Mouse (Mus musculus) c-Kit-positive CD71-positive TER-119-positive erythroid progenitor cells, embryonic 14.5 days (primary cell): ENCODE results near the gene Matk.
A peak's percentile ranks its signal among the peaks of the same experiment; 100 is the strongest.
"Not testable (repeated sequence)": the region's sequence is repeated elsewhere in the genome, so short reads cannot be mapped to it uniquely, and the experiment has no call there.

ENCODE experiments used
- DNase-seq: peaks from one replicate; pipeline ENCODE4 v3.0.0-alpha.2; 2013; ENCODE audit warnings: low spot score

Matk gene

GRCm38 (mm10) chr10:81252424-81253419 lies at the start of gene Matk:
Gene Matk (plus strand): TSS chr10:81252935.
- no peak for DNase-seq

DNA sequence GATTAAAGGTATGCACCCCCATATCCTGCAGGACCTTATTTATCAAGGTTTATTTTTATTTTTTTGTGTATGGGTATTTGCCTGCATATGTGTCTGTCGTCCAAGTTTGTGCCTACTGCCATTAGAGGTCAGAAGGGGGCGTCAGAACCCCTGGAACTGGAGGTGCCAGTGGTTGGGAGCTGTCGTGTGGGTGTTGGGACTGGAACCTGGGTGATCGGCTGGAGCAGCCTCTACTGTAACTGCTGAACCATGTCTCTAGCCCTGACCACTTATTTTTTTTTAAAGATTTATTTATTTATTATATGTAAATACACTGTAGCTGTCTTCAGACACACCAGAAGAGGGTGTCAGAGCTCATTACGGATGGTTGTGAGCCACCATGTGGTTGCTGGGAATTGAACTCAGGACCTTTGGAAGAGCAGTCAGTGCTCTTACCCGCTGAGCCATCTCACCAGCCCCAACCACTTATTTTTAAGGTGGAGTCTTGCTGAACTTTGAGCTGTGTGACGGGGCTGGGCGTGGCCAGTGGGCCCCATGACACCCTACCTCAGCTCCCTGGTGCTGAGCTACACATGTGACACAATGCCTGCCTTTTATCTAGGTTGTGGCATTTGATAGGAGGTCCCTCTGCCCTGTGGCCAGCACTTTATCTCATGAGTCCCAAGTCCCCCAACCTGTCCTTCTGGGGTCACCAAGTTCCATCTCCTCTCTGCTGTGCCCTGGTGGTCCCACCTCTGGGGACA lies 49.6 kb upstream of the Matk start:
- peak; percentile 77 for DNase-seq

GRCm38 (mm10) chr10:81204137-81204536 lies 48.6 kb upstream of the Matk start:
- DNase-seq = no peak

GRCm38 (mm10) chr10:81210154-81210553 lies 42.6 kb upstream of the Matk start:
- no peak for DNase-seq

DNA sequence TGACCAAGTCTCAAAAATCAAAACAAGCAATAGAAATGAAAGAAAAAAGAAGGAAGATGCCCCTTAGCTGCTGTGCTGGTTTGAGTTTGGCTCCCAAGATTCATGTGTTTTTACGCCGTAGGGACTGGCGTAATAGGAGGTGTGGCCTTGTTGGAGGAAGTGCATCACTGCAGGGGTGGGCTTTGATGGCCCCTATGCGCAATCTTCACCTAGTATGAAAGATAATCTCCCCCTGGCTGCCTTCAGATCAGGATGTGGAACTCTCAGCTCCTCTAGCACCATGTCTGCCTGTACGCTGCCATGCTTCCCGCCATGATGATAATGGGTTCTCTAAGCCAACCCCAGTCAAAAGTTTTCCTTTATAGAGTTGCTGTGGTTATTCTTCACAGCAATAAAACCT lies 36.5 kb upstream of the Matk start:
- no peak for DNase-seq

DNA sequence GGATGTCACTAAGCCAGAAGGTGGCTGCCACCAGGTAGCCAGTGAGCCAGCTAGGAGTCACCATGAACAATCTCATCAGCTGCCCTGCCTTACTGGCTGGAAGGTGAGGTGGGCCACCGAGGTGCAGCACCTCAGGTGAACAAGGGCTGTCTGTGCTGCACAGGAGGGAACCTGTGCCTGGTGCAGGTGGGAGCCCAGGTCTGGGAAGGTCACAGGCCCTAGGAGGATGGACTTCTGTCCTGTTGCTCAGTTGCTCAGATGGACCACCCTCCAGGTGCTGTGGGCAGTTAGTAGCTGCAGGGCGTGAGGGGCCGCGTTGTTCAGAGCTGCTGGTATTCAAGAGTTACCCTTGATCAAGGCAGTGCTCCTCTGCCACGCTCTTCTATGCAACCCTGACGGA lies 35.9 kb upstream of the Matk start:
- DNase-seq = no peak

DNA sequence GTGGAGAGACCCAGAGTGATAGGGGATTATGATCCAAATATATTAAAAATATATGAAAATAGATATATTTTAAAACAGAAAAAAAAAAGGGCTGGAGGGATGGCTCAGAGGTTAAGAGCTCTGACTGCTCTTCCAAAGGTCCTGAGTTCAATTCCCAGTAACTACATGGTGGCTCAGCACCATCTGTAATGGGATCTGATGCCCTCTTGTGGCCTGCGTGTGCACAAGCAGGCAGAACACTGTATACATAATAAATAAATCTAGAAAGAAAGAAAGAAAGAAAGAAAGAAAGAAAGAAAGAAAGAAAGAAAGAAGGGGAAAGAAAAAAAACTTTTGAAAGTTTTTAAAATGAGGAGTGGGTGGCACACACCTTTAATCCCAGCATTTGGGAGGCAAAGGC lies 35.5 kb upstream of the Matk start:
- not testable (repeated sequence) for DNase-seq

DNA sequence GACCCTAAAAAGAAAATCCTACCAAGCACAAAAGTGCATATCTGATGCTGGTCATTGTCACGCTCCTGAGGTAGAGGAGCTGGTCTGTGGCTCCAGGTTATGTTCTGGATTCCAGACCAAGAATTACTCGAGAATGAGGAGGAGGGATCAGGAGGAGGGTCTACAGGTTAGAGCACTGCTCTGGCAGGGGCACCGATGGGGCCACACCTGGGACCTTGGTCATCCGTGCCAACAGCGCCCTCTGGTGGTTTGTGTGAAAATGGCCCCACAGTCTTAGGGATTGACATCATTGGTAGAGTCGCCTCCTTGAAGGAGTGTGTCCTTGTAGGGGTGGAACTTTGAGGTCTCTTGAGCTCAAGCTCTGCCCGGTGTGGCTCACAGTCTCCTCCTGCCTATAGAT lies 34.8 kb upstream of the Matk start:
- peak; percentile 71 for DNase-seq

DNA sequence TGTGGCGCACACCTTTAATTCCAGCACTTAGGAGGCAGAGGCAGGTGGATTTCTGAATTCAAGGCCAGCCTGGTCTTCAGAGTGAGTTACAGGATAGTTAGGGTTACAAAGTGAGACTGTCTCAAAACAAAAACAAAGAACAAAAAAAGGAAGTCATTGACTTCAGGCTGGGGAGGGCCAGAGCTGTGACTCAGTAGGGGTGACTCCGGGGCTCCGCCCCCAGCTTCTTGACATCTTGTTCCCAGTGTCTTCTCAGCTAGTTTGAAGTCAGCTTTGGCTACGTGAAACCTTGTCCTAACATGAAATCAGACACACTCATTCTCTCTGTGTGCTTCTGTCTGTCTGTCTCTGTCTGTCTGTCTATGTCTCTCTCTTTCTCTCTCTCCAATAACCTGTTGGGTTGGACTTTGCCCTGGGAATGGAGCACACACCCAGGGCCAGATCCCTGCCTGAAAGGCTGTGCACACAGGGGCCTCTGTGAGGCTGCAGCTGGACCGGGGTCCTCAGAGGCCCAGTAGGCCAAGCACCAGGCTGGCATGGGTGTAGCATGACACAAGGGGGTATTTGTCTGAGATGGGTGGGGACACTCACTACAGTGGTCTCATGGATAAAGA lies 31.2 kb upstream of the Matk start:
- DNase-seq = no peak

DNA sequence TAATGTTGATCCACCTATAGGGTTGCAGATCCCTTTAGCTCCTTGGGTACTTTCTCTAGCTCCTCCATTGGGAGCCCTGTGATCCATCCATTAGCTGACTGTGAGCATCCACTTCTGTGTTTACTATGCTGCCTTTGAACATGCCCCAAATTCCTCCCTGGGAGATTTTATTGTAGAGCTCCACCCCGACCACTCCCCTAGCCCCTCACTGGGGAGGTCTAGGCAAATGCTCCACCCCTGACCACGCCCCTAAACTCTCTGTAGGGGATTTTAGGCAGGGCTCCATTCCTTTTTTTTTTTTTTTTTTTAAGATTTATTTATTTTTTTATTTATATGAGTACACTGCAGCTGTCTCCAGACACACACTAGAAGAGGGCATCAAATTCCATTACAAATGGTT lies 29.0 kb upstream of the Matk start:
- DNase-seq = not testable (repeated sequence)

DNA sequence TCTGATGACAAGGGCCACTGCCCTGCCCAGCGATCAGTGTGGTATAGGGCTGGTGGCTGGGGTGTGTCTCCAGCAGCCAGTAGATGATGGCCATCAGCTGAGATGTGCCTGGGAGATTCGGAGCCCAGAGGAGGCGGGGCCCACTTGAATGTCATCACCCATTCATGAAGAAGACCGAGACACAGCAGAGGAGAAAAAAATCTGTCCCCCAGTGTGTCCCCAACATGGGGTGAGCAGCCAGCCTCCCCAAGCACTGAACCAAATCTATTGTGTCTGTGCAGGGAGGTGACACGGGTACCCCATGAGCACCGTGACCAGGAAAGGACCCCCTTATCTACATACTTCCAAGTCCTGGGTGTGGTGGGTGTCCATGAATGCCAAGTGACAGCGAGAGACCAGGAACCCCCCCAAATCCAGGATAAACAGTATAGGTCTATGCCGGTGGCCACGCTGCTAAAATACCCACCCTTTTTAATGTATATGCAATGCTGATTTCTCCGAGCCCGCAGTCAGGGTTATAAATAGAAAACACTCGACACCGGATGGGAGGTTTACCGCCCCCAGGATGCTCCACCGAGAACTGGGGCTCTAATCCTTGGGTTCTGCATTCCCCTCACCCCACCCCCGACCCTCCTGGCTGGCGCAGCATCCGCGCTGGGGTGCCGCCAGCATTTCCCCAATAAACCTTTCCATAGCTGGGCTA lies 22.8 kb upstream of the Matk start:
- DNase-seq = no peak

GRCm38 (mm10) chr10:81230438-81231332 lies 22.1 kb upstream of the Matk start, which contains the start of gene Atcay:
Gene Atcay (minus strand): TSS chr10:81230833.
- no peak for DNase-seq

GRCm38 (mm10) chr10:81231436-81231835 lies 21.3 kb upstream of the Matk start:
- no peak for DNase-seq

DNA sequence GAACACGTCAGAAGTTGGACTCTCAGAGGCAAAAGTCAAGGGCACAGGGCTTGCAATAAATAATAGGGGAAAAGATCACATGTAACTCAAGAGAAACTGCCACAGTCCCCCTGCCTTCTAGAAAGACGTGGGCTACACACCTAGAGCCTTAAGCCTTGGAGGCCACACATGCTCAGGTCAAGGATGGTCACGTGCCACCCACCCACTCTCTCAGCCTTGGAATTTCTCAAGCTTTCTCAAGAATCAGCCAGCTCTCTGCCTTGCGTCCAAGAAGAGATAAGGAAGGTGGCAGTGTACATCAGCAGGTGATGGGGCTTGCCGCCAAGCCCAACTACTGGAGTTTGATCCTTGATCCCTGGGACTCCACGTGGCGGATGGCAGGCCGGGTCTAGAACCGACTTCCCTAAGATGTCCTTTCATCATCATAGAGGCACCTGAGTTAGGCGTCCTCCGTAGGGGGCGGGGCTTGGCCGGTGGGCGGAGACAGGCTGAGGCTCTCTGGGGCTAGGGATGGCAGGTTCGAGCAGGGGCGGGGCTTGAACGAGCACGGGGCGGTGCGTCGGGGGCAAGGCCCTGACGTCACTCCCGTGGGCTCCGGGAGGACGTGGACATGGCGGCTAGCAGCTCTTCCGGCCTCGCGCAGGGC lies 20.0 kb upstream of the Matk start, which contains the start of gene Zfr2:
Zfr2 (plus strand) TSS at position 576 of the 646 bp plus-strand sequence.
- DNase-seq = peak; percentile 85

DNA sequence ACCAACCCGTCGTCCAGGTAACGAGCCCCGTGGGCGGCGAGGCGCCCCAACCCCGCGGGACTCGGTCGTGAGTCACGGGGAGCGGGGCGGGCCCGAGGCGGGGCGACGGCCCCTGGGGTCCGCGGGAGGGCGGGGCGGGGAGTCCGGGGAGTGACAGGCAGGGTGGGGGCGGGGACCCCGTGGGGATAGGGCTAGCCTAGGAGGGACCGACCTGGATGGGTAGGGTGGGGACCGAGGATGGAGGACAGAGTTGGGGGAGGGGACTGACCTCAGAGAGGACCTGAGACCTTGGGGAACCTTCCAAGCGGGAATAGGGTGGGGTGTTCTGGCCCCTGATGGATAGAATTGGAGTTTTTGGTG lies 19.5 kb upstream of the Matk start:
- DNase-seq = no peak

- no peak for DNase-seq
Observed at GRCm38 (mm10) chr10:81234206-81234605, 18.5 kb upstream of the Matk start.

GRCm38 (mm10) chr10:81236471-81237268 lies 16.1 kb upstream of the Matk start:
- DNase-seq = no peak

DNA sequence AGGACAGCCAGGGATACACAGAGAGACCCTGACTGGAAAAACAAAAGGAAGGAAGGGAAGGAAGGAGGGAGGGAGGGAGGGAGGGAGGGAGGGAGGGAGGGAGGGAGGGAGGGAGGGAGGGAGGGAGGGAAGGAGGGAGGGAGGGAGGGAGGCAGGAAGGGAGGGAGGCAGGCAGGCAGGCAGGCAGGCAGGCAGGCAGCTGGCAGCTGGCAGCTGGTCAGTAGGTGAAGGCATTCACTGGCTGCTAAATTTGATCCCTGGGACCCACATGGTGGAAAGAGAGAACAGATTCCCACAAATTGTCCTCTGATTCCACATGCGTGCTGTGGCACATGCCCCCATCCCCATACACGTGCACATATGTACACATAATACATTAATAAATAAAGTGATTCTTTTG lies 14.1 kb upstream of the Matk start:
- no peak for DNase-seq

DNA sequence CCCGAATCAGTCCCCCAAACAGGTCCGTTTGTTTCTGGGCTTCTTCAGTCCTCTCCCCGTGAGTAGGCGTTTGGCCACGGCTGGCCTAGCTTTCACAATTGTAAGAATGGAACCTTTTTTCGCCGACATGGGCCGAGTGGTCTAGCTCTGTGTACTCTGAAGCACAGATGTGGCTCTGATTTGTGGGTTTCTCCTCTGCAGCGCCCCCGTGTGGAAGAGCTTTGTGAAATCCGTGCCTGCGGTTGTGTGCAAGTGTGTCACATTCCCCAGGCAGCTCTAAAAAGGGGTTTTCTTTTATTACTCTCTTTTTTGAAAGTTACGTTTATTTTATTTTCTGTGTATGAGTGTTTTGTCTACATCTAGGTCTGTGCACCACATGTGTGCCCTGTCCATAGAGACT lies 11.9 kb upstream of the Matk start:
- DNase-seq = peak; percentile 57
